Mouse (Mus musculus) megakaryocyte, embryonic 14.5 days (primary cell): ENCODE measurements around the gene Gm45021.

Experiments used
- FLI1 ChIP-seq: IDR thresholded peaks from 2 replicates; pipeline ENCODE4 v1.6.1; 2012; ENCODE audit warnings: low read length, inconsistent platforms, mixed read lengths
- GATA1 ChIP-seq: IDR thresholded peaks from 3 replicates; pipeline ENCODE4 v1.6.1; 2012; ENCODE audit warnings: mixed read lengths, low read length, inconsistent platforms, borderline replicate concordance

GRCm38 (mm10) chr6:48614756-48615155 is 25.3 kb downstream of the Gm45021 start:
- TF ChIP-seq GATA1: no peak
- TF ChIP-seq FLI1: no peak
